Mouse (Mus musculus) heart, embryonic 15.5 days (tissue): ENCODE results near the gene Ttc41. TPM values are rescaled to one million over a fixed set of nuclear protein-coding genes. Genes with fewer than 3 reads are reported as not detected.
A peak's percentile ranks its signal among the peaks of the same experiment; 100 is the strongest.

Experiments used
- ATAC-seq: fragments of 200-750 bp; cut with Nextera tagmentation; replicated peaks from 2 replicates; pipeline ENCODE4 v1.8.0; 2017; ENCODE audit warnings: low read depth, moderate TSS enrichment; ENCODE audit not compliant: insufficient number of reproducible peaks, insufficient read depth, low FRiP score
- H3K27ac ChIP-seq: fragments of 300-500 bp; sonication (generic); 2 replicates; pipeline ENCODE4 v1.5.1; 2015; ENCODE audit warnings: mild to moderate bottlenecking, inconsistent platforms
- H3K27me3 ChIP-seq: fragments of 300-500 bp; sonication (generic); 2 replicates; pipeline ENCODE4 v1.6.1; 2015; ENCODE audit warnings: inconsistent platforms
- H3K36me3 ChIP-seq: fragments of 300-500 bp; sonication (generic); 2 replicates; pipeline ENCODE4 v1.6.1; 2015; ENCODE audit warnings: mild to moderate bottlenecking, inconsistent platforms
- H3K4me1 ChIP-seq: fragments of 300-500 bp; sonication (generic); replicated peaks from 2 replicates; pipeline ENCODE4 v1.6.1; 2015; ENCODE audit warnings: inconsistent platforms
- H3K4me2 ChIP-seq: fragments of 300-500 bp; sonication (generic); 2 replicates; pipeline ENCODE4 v1.6.1; 2015; ENCODE audit warnings: inconsistent platforms, mild to moderate bottlenecking, moderate library complexity
- H3K4me3 ChIP-seq: fragments of 300-500 bp; sonication (generic); 2 replicates; pipeline ENCODE4 v1.5.1; 2015; ENCODE audit warnings: mild to moderate bottlenecking, inconsistent platforms
- H3K9ac ChIP-seq: fragments of 300-500 bp; sonication (generic); 2 replicates; pipeline ENCODE4 v1.6.1; 2015; ENCODE audit warnings: mild to moderate bottlenecking, inconsistent platforms
- H3K9me3 ChIP-seq: fragments of 300-500 bp; sonication (generic); replicated peaks from 2 replicates; pipeline ENCODE4 v1.6.1; 2016; ENCODE audit warnings: inconsistent platforms
- WGBS: fragments of 180-500 bp; shearing (Covaris S2); methylation state at CpG from one replicate; pipeline ENCODE4 v1.1.7; 2015; ENCODE audit warnings: mixed read lengths; 5-methylcytosine and 5-hydroxymethylcytosine counted together
- microRNA-seq: library from miRNA; unstranded; fragments of <30 nt; microRNA quantifications from one replicate; pipeline ENCODE4, GENCODE M21; 2016
- polyA plus RNA-seq: library from polyadenylated mRNA; unstranded; fragments of >200 nt; fragmentation: Nextera tagmentation; extraction: Ambion mirVana; gene quantifications from 2 replicates; pipeline ENCODE4 v1.2.1, GENCODE M21; 2015

Gene Ttc41
- polyA plus RNA-seq, 1 experiment from 2014 or later, result 1.4 TPM

GRCm38 (mm10) chr10:86810612-86811011 is 105.0 kb downstream of the Ttc41 start:
- H3K4me2 ChIP-seq, result no peak overlapping the region
- peaks cover 17% of the 10 kb centered on the region for H3K4me1 ChIP-seq
- 90% methylated on average over 5 of the region's 5 CpGs for WGBS
- no peak overlapping the region for H3K27ac ChIP-seq
- H3K9ac ChIP-seq, result no peak overlapping the region
- H3K9me3 ChIP-seq, result no peaks in the 10 kb centered on the region
- H3K4me3 ChIP-seq, result no peak overlapping the region
- peaks cover 9% of the 10 kb centered on the region; the same call in 1 of the 2 replicates for H3K36me3 ChIP-seq
- ATAC-seq, result no peak
- no peaks in the 10 kb centered on the region for H3K27me3 ChIP-seq

- H3K9ac ChIP-seq, result no peak overlapping the region
- no peaks in the 10 kb centered on the region for H3K9me3 ChIP-seq
- 65% methylated on average over 19 of the region's 19 CpGs for WGBS
- H3K4me1 ChIP-seq, result peaks cover 24% of the 10 kb centered on the region
- no peak overlapping the region for H3K4me3 ChIP-seq
- peak overlapping the region; percentile 85 for H3K27ac ChIP-seq
- peak overlapping the region; percentile 6; the same call in 1 of the 2 replicates for H3K4me2 ChIP-seq
- peak; percentile 65; the same call in 1 of the 2 replicates for ATAC-seq
- no peaks in the 10 kb centered on the region for H3K27me3 ChIP-seq
- 0 out of 2 replicates have a peak, but pooled peaks cover 4% of the 10 kb centered on the region for H3K36me3 ChIP-seq
These were observed 108.9 kb downstream of the Ttc41 start for GRCm38 (mm10) chr10:86814292-86815131.

GRCm38 (mm10) chr10:86815133-86815532 is 109.5 kb downstream of the Ttc41 start:
- Histone ChIP-seq H3K9me3 (no peaks in the 10 kb centered on the region), H3K9ac (no peak overlapping the region), H3K27me3 (no peaks in the 10 kb centered on the region), H3K4me2 (no peak overlapping the region), H3K4me3 (no peak overlapping the region), H3K36me3 (0 out of 2 replicates have a peak, but pooled peaks cover 4% of the 10 kb centered on the region), H3K27ac (peak overlapping the region; percentile 85), H3K4me1 (peaks cover 30% of the 10 kb centered on the region)
- 77% methylated on average over 7 of the region's 7 CpGs for WGBS
- ATAC-seq, result no peak

GRCm38 (mm10) chr10:86819649-86820165 is 114.1 kb downstream of the Ttc41 start:
- 37% methylated on average over 8 of the region's 8 CpGs for WGBS
- ATAC-seq, result peak; percentile 66; the same call in 1 of the 2 replicates
- H3K27me3 ChIP-seq, result no peaks in the 10 kb centered on the region
- H3K9me3 ChIP-seq, result no peaks in the 10 kb centered on the region
- H3K36me3 ChIP-seq, result peaks cover 19% of the 10 kb centered on the region; the same call in 1 of the 2 replicates
- no peak overlapping the region for H3K4me2 ChIP-seq
- H3K27ac ChIP-seq, result peak overlapping the region; percentile 76
- no peak overlapping the region for H3K4me3 ChIP-seq
- no peak overlapping the region for H3K9ac ChIP-seq
- H3K4me1 ChIP-seq, result peaks cover 25% of the 10 kb centered on the region

- WGBS, result 93% methylated on average over 7 of the region's 7 CpGs
These were observed 115.4 kb downstream of the Ttc41 start for GRCm38 (mm10) chr10:86821014-86821413.

GRCm38 (mm10) chr10:86824093-86824492 is 118.5 kb downstream of the Ttc41 start:
- H3K9ac ChIP-seq, result no peak overlapping the region
- no peak overlapping the region for H3K4me2 ChIP-seq
- no peak overlapping the region for H3K4me3 ChIP-seq
- peaks cover 32% of the 10 kb centered on the region for H3K4me1 ChIP-seq
- H3K9me3 ChIP-seq, result no peaks in the 10 kb centered on the region
- H3K27me3 ChIP-seq, result no peaks in the 10 kb centered on the region
- no peak for ATAC-seq
- H3K27ac ChIP-seq, result no peak overlapping the region
- 82% methylated on average over 6 of the region's 6 CpGs for WGBS
- H3K36me3 ChIP-seq, result peaks cover 25% of the 10 kb centered on the region; the same call in 1 of the 2 replicates

More at GRCm38 (mm10) chr10:86821014-86821413, 115.4 kb downstream of the Ttc41 start:
- no peak overlapping the region for H3K4me3 ChIP-seq
- H3K9me3 ChIP-seq, result no peaks in the 10 kb centered on the region
- ATAC-seq, result no peak
- no peaks in the 10 kb centered on the region for H3K27me3 ChIP-seq
- peaks cover 19% of the 10 kb centered on the region; the same call in 1 of the 2 replicates for H3K36me3 ChIP-seq
- no peak overlapping the region for H3K4me2 ChIP-seq
- no peak overlapping the region for H3K9ac ChIP-seq
- H3K27ac ChIP-seq, result no peak overlapping the region
- H3K4me1 ChIP-seq, result peaks cover 31% of the 10 kb centered on the region

GRCm38 (mm10) chr10:86824871-86825270 is 119.3 kb downstream of the Ttc41 start:
- H3K4me3 ChIP-seq, result no peak overlapping the region
- peaks cover 25% of the 10 kb centered on the region for H3K4me1 ChIP-seq
- H3K27me3 ChIP-seq, result no peaks in the 10 kb centered on the region
- ATAC-seq, result no peak
- no peak overlapping the region for H3K9ac ChIP-seq
- no peak overlapping the region for H3K4me2 ChIP-seq
- H3K9me3 ChIP-seq, result no peaks in the 10 kb centered on the region
- 84% methylated on average over 14 of the region's 14 CpGs for WGBS
- H3K27ac ChIP-seq, result peak overlapping the region; percentile 91
- H3K36me3 ChIP-seq, result peaks cover 25% of the 10 kb centered on the region; the same call in 1 of the 2 replicates

GRCm38 (mm10) chr10:86825871-86826522 is 120.4 kb downstream of the Ttc41 start:
- Histone ChIP-seq H3K27me3 (no peaks in the 10 kb centered on the region), H3K27ac (peak overlapping the region; percentile 91), H3K4me3 (no peak overlapping the region), H3K4me2 (no peak overlapping the region), H3K9ac (no peak overlapping the region), H3K4me1 (peaks cover 19% of the 10 kb centered on the region), H3K36me3 (peaks cover 22% of the 10 kb centered on the region; the same call in 1 of the 2 replicates), H3K9me3 (no peaks in the 10 kb centered on the region)
- ATAC-seq, result peak; percentile 92
- 47% methylated on average over 10 of the region's 10 CpGs for WGBS

Small RNAs within 50 kb of the gene (microRNA-seq; reads per million reads assigned to microRNA genes)
- 1.7 reads per million for gene Gm25745

Other genes starting within 250 kb of the Ttc41 start
- 0.82 and 1.4 TPM in 2 replicates for gene Syn3, start 206.9 kb upstream of the Ttc41 start, polyA plus RNA-seq
- gene Hsp90b1, start 302 bp upstream of the Ttc41 start, polyA plus RNA-seq, result 398 and 406 TPM in 2 replicates
- not detected in 2 replicates for gene Gm49358, start 58.2 kb downstream of the Ttc41 start, polyA plus RNA-seq
- gene Nt5dc3, start 73.2 kb downstream of the Ttc41 start, polyA plus RNA-seq, result 3.2 and 3.4 TPM in 2 replicates